Comparison of ENCODE assay signal across 9 mouse cellular contexts in the genomic region with DNA sequence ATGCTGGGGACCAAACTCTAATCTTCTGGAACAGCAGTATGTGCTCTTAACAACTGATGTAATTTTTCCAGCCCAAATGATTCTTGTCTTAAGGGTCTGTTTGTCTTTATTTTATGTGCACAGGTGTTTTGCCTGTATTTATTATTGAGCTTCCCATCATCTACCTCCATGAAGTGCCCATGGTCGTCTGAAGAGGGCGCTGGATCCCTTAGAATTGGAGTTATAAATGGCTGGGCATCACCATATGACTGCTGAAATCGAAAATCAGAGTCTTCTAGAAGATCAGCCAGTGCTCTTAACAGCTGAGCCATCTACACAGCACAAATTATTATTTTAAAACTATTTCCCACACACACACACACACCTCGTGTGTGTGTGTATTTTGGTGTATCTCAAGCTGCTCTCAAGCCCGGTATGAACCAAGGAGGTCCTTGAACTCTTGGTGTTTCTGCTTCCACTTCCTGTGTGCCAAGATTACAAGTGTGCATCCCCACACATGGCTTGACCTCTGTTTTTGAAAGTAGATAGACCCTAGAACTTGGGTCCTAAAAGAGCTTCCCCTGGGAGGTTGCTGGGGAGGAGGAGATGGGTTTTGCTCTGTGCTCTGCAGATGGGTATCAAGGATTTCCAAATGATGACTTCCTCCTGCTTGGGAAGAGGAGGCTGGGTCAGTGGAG. TPM values are rescaled to one million over a fixed set of nuclear protein-coding genes. Genes with fewer than 3 reads are reported as not detected.
DNase-seq lines count a peak whose midpoint lies in the region; ATAC-seq lines count a peak whose summit lies in the region.
"Had no signal": no experiment of that assay in that cellular context is flagged by ENCODE, and none has a peak within 500 bp of the region (broad histone marks: within the 10 kb centered on the region; RNA-seq: fewer than 3 reads in every experiment).

No protein-coding gene starts in this region.

- H3K27ac ChIP-seq in midbrain, embryonic 14.5 days (replicated peaks; ENCODE audit: low read depth, low read length): no peak overlapping the region
- H3K27ac ChIP-seq in midbrain, embryonic 10.5 days (replicated peaks): no peak overlapping the region

- H3K4me2 ChIP-seq in midbrain, embryonic 14.5 days (ENCODE audit: low read length): no peak overlapping the region

- no peaks in the 10 kb centered on the region for H3K9me3 ChIP-seq in midbrain, embryonic 14.5 days (ENCODE audit: control insufficient read depth, low read length)
- peaks cover 10% of the 10 kb centered on the region for H3K9me3 ChIP-seq in midbrain, embryonic 10.5 days (replicated peaks)

- peaks cover 6% of the 10 kb centered on the region for H3K4me1 ChIP-seq in midbrain, embryonic 14.5 days (ENCODE audit: control insufficient read depth, insufficient read depth, low read length)
- peaks cover 13% of the 10 kb centered on the region for H3K4me1 ChIP-seq in midbrain, embryonic 10.5 days

- intact Hi-C loops in heart, postnatal 36 days (cut with DNase I): loop anchor here (5.0 kb wide), 1 partner anchor 96 kb away; no protein-coding TSS in a partner anchor

- peak; percentile 48 for DNase-seq in embryo, embryonic 11 days
- no peak for DNase-seq in embryo, embryonic 9.5 days (ENCODE audit: extremely low spot score)
- DNase-seq in midbrain, embryonic 14.5 days: peak; percentile 55
- DNase-seq in midbrain, embryonic 10.5 days (ENCODE audit: low spot score): no peak
- DNase-seq in cerebellum, adult 8-10 months: peak; percentile 71
- DNase-seq in lung, postnatal 10 days: peak; percentile 49
- no peak for DNase-seq in heart, postnatal 36 days
- DNase-seq in thymus, postnatal 36 days: no peak

- H3K36me3 ChIP-seq in midbrain, embryonic 14.5 days (ENCODE audit: control insufficient read depth, insufficient read depth, low read length): no peaks in the 10 kb centered on the region
- no peaks in the 10 kb centered on the region for H3K36me3 ChIP-seq in midbrain, embryonic 10.5 days

- WGBS in midbrain, embryonic 14.5 days: 31% methylated on average over 5 of the region's 5 CpGs
- WGBS in midbrain, embryonic 10.5 days: 33% methylated on average over 5 of the region's 5 CpGs

- H3K4me3 ChIP-seq in midbrain, embryonic 14.5 days (replicated peaks; ENCODE audit: low read depth, low read length): no peak overlapping the region
- H3K4me3 ChIP-seq in midbrain, embryonic 10.5 days: no peak overlapping the region

- no peaks in the 10 kb centered on the region; the same call in 1 of the 2 replicates for H3K27me3 ChIP-seq in midbrain, embryonic 14.5 days (ENCODE audit: control insufficient read depth, insufficient read depth, low read length)
- peaks cover 17% of the 10 kb centered on the region for H3K27me3 ChIP-seq in midbrain, embryonic 10.5 days (ENCODE audit: low read depth, poor library complexity, severe bottlenecking)

- no peak overlapping the region for H3K9ac ChIP-seq in midbrain, embryonic 14.5 days (replicated peaks; ENCODE audit: low read length)

- no peak for ATAC-seq in midbrain, embryonic 14.5 days (ENCODE audit: low FRiP score, low TSS enrichment)

RNA-seq across cellular contexts. Expression of a gene that starts 5.0 kb away (rescaled TPM):
- polyA plus RNA-seq in midbrain, embryonic 14.5 days (2014; fragmentation: Nextera tagmentation; extraction: Ambion mirVana): 0.09 and 0.13 TPM in 2 replicates
- not detected in 2 replicates for polyA plus RNA-seq in midbrain, embryonic 10.5 days (2016; fragmentation: Nextera tagmentation; extraction: Ambion mirVana)
- total RNA-seq in heart, postnatal 36 days (2021): not detected
- polyA plus RNA-seq: heart, embryonic 14.5 days had no signal

RNA-seq across cellular contexts. Expression of a gene that starts 8.9 kb away (rescaled TPM):
- polyA plus RNA-seq in midbrain, embryonic 14.5 days (2014; fragmentation: Nextera tagmentation; extraction: Ambion mirVana): 6.5 and 9.0 TPM in 2 replicates
- 6.9 and 8.2 TPM in 2 replicates for polyA plus RNA-seq in midbrain, embryonic 10.5 days (2016; fragmentation: Nextera tagmentation; extraction: Ambion mirVana)
- total RNA-seq in heart, postnatal 36 days (2021): 1 to 10 TPM; 8.1 to 8.2 TPM

RNA-seq across cellular contexts. Expression of a gene that starts 41.7 kb away (rescaled TPM):
- 209 and 245 TPM in 2 replicates for polyA plus RNA-seq in midbrain, embryonic 14.5 days (2014; fragmentation: Nextera tagmentation; extraction: Ambion mirVana)
- polyA plus RNA-seq in midbrain, embryonic 10.5 days (2016; fragmentation: Nextera tagmentation; extraction: Ambion mirVana): 187 and 188 TPM in 2 replicates
- total RNA-seq in heart, postnatal 36 days (2021): 10 to 100 TPM; 81.3 to 84.7 TPM

Comparison
In these comparisons a context has a peak if more than half of its experiments do, and no peak if none do; other contexts are left out.
1. DNase-seq: peak in embryo, embryonic 11 days (single experiment), midbrain, embryonic 14.5 days (single experiment), cerebellum, adult 8-10 months (single experiment) and lung, postnatal 10 days (single experiment); none in embryo, embryonic 9.5 days (single experiment), midbrain, embryonic 10.5 days (single experiment), heart, postnatal 36 days (0 of 2) and thymus, postnatal 36 days (0 of 2).